Mouse (Mus musculus) frontal cortex, postnatal 36 days (tissue): ENCODE measurements around the gene Krt86.
"Not testable (repeated sequence)": the region's sequence is repeated elsewhere in the genome, so short reads cannot be mapped to it uniquely, and the experiment has no call there.

ENCODE experiments used
- DNase-seq, 2 experiments: peaks; one replicate each; pipeline ENCODE4 v3.0.0; 2022; ENCODE audit warnings: low spot score in 2 of 2

Gene Krt86

DNA sequence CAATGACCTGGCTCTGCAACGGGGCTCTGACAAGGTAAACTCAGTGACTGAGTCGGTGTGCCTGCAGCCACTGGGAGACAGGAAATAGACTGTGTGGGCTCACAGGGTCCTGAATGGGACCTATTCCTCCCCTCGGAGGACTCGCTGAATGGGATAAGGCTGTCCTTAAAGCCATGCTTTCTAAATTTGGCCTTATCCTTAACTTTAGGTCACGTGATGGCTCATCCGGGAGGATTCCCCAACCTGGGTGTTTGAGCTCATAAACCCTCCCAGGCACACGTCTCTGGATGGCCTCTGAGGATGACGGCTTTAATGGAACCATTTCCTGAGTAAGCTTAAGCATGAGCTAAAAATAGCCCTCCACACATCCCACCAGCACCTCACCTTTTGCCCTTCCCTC, 19.4 kb downstream of the Krt86 start:
- no peak for DNase-seq

DNA sequence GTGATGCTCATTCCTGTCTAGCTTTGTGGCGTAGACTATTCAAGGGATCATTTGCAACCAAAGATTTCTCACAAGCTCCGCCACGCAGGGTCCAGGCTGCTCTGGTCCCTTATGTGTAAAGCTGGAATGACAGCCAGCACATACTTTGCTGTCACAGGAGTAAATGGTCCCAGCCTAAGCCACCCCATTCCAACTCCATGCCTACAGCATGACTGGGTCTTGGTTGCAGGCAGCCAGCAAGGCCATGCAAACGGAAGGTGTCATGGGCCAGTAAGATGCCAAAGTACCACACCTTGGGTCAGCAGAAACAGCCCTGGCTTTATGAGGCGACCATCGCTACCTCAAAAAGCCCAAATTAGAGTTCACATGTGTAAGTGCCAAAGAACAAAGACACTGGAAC, 20.4 kb downstream of the Krt86 start:
- no peak for DNase-seq

DNA sequence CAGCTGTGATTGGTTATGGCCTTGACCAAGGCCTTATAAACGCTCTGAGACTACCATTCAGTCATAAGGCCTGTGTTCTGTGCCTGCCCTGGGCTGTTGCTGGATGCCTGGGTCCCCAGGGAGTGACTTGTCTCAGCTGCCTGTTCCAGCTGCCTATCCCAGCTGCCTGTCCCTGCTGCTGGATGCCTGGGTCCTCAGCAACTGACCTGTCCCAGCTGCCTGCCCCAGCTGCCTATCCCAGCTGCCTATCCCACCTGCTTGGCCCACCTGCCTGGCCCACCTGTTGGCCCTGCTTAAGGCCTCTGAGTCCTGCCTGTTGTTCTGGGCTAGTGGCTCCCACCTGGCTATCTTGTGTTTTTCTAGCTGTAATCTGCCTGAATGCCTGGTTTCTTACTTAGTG, 20.9 kb downstream of the Krt86 start:
- no peak for DNase-seq

DNA sequence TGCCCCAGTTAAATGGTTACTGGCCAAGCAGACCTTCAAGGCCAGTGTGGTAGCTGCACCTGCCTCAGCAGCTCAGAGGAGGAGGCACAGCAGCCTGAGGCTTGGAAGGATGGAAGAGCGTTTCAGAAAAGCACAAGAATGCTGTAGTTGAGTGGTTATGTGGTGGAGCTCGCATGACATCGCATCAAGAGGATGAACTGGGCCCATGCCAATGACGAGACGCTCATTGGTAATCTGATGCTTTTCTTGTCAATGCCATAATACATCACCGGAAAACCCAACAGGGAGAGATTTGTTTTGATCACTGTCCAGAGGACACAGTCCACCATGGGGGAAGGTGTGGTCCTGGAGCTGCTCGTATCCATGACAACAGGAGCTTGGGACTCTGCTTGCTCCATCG, 22.0 kb downstream of the Krt86 start:
- DNase-seq, result no peak

- peak in 1 of 2 experiments; percentile 11 for DNase-seq
These were observed 23.9 kb downstream of the Krt86 start for GRCm38 (mm10) chr15:101497181-101497580.

GRCm38 (mm10) chr15:101506896-101507758, 33.8 kb downstream of the Krt86 start:
- no peak for DNase-seq

GRCm38 (mm10) chr15:101508247-101508646, 35.0 kb downstream of the Krt86 start:
- DNase-seq, result no peak

- DNase-seq, result not testable (repeated sequence)
These were observed 43.9 kb downstream of the Krt86 start, which contains the start of gene Gm49425 for GRCm38 (mm10) chr15:101517161-101517560. Gm49425 (minus strand) TSS chr15:101517261.

DNA sequence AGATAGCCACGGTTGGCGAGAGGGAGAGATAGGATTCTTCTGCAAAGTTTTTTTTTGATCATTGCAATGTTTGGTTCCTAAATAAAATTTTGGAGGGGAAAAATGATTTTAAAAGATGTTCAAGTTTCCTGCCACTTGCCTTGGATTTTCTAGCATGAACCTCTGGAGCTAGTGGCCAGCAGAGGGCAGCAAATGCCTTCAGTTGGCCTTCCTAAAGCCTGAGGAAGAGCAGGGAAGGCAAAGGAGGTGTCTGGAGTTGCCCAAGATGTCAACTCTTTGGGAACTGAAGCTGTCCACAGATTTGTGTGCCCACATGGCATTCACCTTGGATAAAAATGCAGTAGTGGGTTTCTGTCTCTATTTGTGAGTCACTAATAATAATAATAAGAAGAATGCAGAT, 46.5 kb downstream of the Krt86 start:
- DNase-seq, result peak; percentile 76 to 87

- no peak for DNase-seq
These were observed 49.4 kb downstream of the Krt86 start for GRCm38 (mm10) chr15:101522556-101523232.
